Mouse (Mus musculus) embryonic facial prominence, embryonic 13.5 days (tissue): Measurements from ENCODE around the gene Il17re. TPM values are rescaled to one million over a fixed set of nuclear protein-coding genes. Genes with fewer than 3 reads are reported as not detected.
A peak's percentile ranks its signal among the peaks of the same experiment; 100 is the strongest.

Source experiments
- ATAC-seq: fragments of 200-750 bp; cut with Nextera tagmentation; 2 replicates; pipeline ENCODE4 v1.8.0; 2017; ENCODE audit warnings: low read depth; ENCODE audit not compliant: insufficient number of reproducible peaks, insufficient read depth, low FRiP score, low TSS enrichment
- H3K27ac ChIP-seq: fragments of 300-500 bp; sonication (generic); 2 replicates; pipeline ENCODE4 v1.5.1; 2015; ENCODE audit warnings: moderate library complexity, mild to moderate bottlenecking, inconsistent platforms
- H3K27me3 ChIP-seq: fragments of 300-500 bp; sonication (generic); 2 replicates; pipeline ENCODE4 v1.6.1; 2015; ENCODE audit warnings: mild to moderate bottlenecking, inconsistent platforms
- H3K36me3 ChIP-seq: fragments of 300-500 bp; sonication (generic); 2 replicates; pipeline ENCODE4 v1.6.1; 2015; ENCODE audit warnings: mild to moderate bottlenecking, inconsistent platforms
- H3K4me1 ChIP-seq: fragments of 300-500 bp; sonication (generic); 2 replicates; pipeline ENCODE4 v1.6.1; 2015; ENCODE audit warnings: inconsistent platforms
- H3K4me2 ChIP-seq: fragments of 300-500 bp; sonication (generic); 2 replicates; pipeline ENCODE4 v1.6.1; 2015; ENCODE audit warnings: moderate library complexity, mild to moderate bottlenecking, inconsistent platforms
- H3K4me3 ChIP-seq: fragments of 300-500 bp; sonication (generic); 2 replicates; pipeline ENCODE4 v1.5.1; 2015; ENCODE audit warnings: mild to moderate bottlenecking, inconsistent platforms
- H3K9ac ChIP-seq: fragments of 300-500 bp; sonication (generic); 2 replicates; pipeline ENCODE4 v1.6.1; 2015; ENCODE audit warnings: mild to moderate bottlenecking, inconsistent platforms
- H3K9me3 ChIP-seq: fragments of 300-500 bp; sonication (generic); 2 replicates; pipeline ENCODE4 v1.6.1; 2016; ENCODE audit warnings: inconsistent platforms
- WGBS: fragments of 180-500 bp; shearing (Covaris S2); methylation state at CpG from one replicate; pipeline ENCODE4 v1.1.7; 2015; ENCODE audit warnings: mixed read lengths; 5-methylcytosine and 5-hydroxymethylcytosine counted together
- polyA plus RNA-seq: library from polyadenylated mRNA; unstranded; fragments of >200 nt; fragmentation: Nextera tagmentation; extraction: Ambion mirVana; gene quantifications from 2 replicates; pipeline ENCODE4 v1.2.1, GENCODE M21; 2015

Il17re gene
- polyA plus RNA-seq, 1 experiment from 2014 or later = 9.2 TPM

- H3K27me3 ChIP-seq = no peaks in the 10 kb centered on the region
- H3K4me3 ChIP-seq = no peak overlapping the region
- H3K9me3 ChIP-seq = no peaks in the 10 kb centered on the region
- 53% methylated on average over 3 of the region's 3 CpGs for WGBS
- H3K4me2 ChIP-seq = no peak overlapping the region
- ATAC-seq = no peak
- no peak overlapping the region for H3K9ac ChIP-seq
- no peaks in the 10 kb centered on the region for H3K4me1 ChIP-seq
- H3K36me3 ChIP-seq = no peaks in the 10 kb centered on the region
- H3K27ac ChIP-seq = no peak overlapping the region
These were observed 26.5 kb upstream of the Il17re start for GRCm38 (mm10) chr6:113431801-113432200.

- H3K4me3 ChIP-seq = no peak overlapping the region
These were observed 24.6 kb upstream of the Il17re start for GRCm38 (mm10) chr6:113433661-113434060.

GRCm38 (mm10) chr6:113434691-113435090 is 23.6 kb upstream of the Il17re start:
- no peaks in the 10 kb centered on the region for H3K4me1 ChIP-seq
- no peak overlapping the region for H3K4me2 ChIP-seq
- no peak overlapping the region for H3K9ac ChIP-seq
- H3K27ac ChIP-seq = no peak overlapping the region
- no peaks in the 10 kb centered on the region for H3K27me3 ChIP-seq
- WGBS = 82% methylated on average over 7 of the region's 7 CpGs
- H3K4me3 ChIP-seq = no peak overlapping the region
- no peaks in the 10 kb centered on the region for H3K36me3 ChIP-seq
- no peaks in the 10 kb centered on the region for H3K9me3 ChIP-seq
- no peak for ATAC-seq

More at GRCm38 (mm10) chr6:113433661-113434060, 24.6 kb upstream of the Il17re start:
- Histone ChIP-seq H3K4me1 (no peaks in the 10 kb centered on the region), H3K9me3 (no peaks in the 10 kb centered on the region), H3K36me3 (no peaks in the 10 kb centered on the region), H3K4me2 (no peak overlapping the region), H3K9ac (no peak overlapping the region), H3K27me3 (no peaks in the 10 kb centered on the region), H3K27ac (no peak overlapping the region)
- WGBS = 70% methylated on average over 3 of the region's 3 CpGs
- ATAC-seq = 0 out of 2 replicates have a peak, but pooled peaks have one; percentile 59

GRCm38 (mm10) chr6:113435664-113436205 is 22.5 kb upstream of the Il17re start, which contains the start of gene Cidec:
Cidec (minus strand) TSS chr6:113435760.
- no peak for ATAC-seq
- 76% methylated on average over 9 of the region's 9 CpGs for WGBS

GRCm38 (mm10) chr6:113437135-113437534 is 21.1 kb upstream of the Il17re start:
- peaks cover 4% of the 10 kb centered on the region for H3K4me1 ChIP-seq
- no peaks in the 10 kb centered on the region for H3K9me3 ChIP-seq
- no peaks in the 10 kb centered on the region for H3K36me3 ChIP-seq
- WGBS = 76% methylated on average over 12 of the region's 12 CpGs
- no peak overlapping the region for H3K27ac ChIP-seq
- ATAC-seq = no peak
- H3K27me3 ChIP-seq = no peaks in the 10 kb centered on the region
- H3K9ac ChIP-seq = no peak overlapping the region
- no peak overlapping the region for H3K4me2 ChIP-seq
- no peak overlapping the region for H3K4me3 ChIP-seq

More at GRCm38 (mm10) chr6:113435664-113436205, 22.5 kb upstream of the Il17re start, which contains the start of gene Cidec:
- Histone ChIP-seq H3K27ac (no peak within 1 kb of the TSS), H3K4me3 (no peak within 1 kb of the TSS), H3K27me3 (no peaks in the 10 kb centered on the region), H3K9me3 (no peaks in the 10 kb centered on the region), H3K4me1 (no peaks in the 10 kb centered on the region), H3K36me3 (no peaks in the 10 kb centered on the region), H3K9ac (no peak within 1 kb of the TSS), H3K4me2 (no peak within 1 kb of the TSS)

GRCm38 (mm10) chr6:113438721-113439430 is 19.4 kb upstream of the Il17re start:
- Histone ChIP-seq H3K4me2 (no peak overlapping the region), H3K36me3 (no peaks in the 10 kb centered on the region), H3K4me1 (peaks cover 15% of the 10 kb centered on the region), H3K27me3 (no peaks in the 10 kb centered on the region), H3K9me3 (no peaks in the 10 kb centered on the region), H3K9ac (no peak overlapping the region), H3K4me3 (no peak overlapping the region), H3K27ac (no peak overlapping the region)
- no peak for ATAC-seq
- 55% methylated on average over 12 of the region's 12 CpGs for WGBS

GRCm38 (mm10) chr6:113440686-113441085 is 17.6 kb upstream of the Il17re start:
- Histone ChIP-seq H3K9me3 (no peaks in the 10 kb centered on the region), H3K9ac (no peak overlapping the region), H3K27ac (no peak overlapping the region), H3K4me3 (no peak overlapping the region), H3K36me3 (peaks cover 6% of the 10 kb centered on the region), H3K27me3 (no peaks in the 10 kb centered on the region), H3K4me2 (no peak overlapping the region), H3K4me1 (peaks cover 15% of the 10 kb centered on the region)
- ATAC-seq = no peak
- 80% methylated on average over 3 of the region's 3 CpGs for WGBS

GRCm38 (mm10) chr6:113441147-113441680 is 17.1 kb upstream of the Il17re start:
- Histone ChIP-seq H3K9ac (no peak overlapping the region), H3K27me3 (no peaks in the 10 kb centered on the region), H3K4me1 (peaks cover 15% of the 10 kb centered on the region), H3K4me3 (no peak overlapping the region), H3K27ac (no peak overlapping the region), H3K36me3 (peaks cover 9% of the 10 kb centered on the region), H3K4me2 (no peak overlapping the region), H3K9me3 (no peaks in the 10 kb centered on the region)
- 54% methylated on average over 7 of the region's 7 CpGs for WGBS
- no peak for ATAC-seq

- WGBS = 41% methylated on average over 9 of the region's 9 CpGs
These were observed 16.2 kb upstream of the Il17re start for GRCm38 (mm10) chr6:113442087-113442441.

GRCm38 (mm10) chr6:113442442-113443090 is 15.7 kb upstream of the Il17re start, which contains the start of gene Jagn1:
Jagn1 (plus strand) TSS chr6:113442569.
- Histone ChIP-seq H3K4me2 (peak within 1 kb of the TSS; percentile 87), H3K9ac (peak within 1 kb of the TSS; percentile 95), H3K4me1 (peaks cover 15% of the 10 kb centered on the region), H3K27ac (peak within 1 kb of the TSS; percentile 60), H3K36me3 (peaks cover 23% of the 10 kb centered on the region), H3K4me3 (peak within 1 kb of the TSS; percentile 97), H3K27me3 (no peaks in the 10 kb centered on the region), H3K9me3 (no peaks in the 10 kb centered on the region)
- under 1% methylated on average over 45 of the region's 45 CpGs for WGBS
- peak; percentile 84 for ATAC-seq

More at GRCm38 (mm10) chr6:113442087-113442441, 16.2 kb upstream of the Il17re start:
- Histone ChIP-seq H3K4me1 (peaks cover 15% of the 10 kb centered on the region), H3K27me3 (no peaks in the 10 kb centered on the region), H3K9me3 (no peaks in the 10 kb centered on the region), H3K4me3 (peak overlapping the region; percentile 97), H3K36me3 (peaks cover 18% of the 10 kb centered on the region), H3K27ac (peak overlapping the region; percentile 60; the same call in 1 of the 2 replicates), H3K4me2 (peak overlapping the region; percentile 87), H3K9ac (peak overlapping the region; percentile 95)
- ATAC-seq = peak; percentile 13; the same call in 1 of the 2 replicates

- Histone ChIP-seq H3K27me3 (no peaks in the 10 kb centered on the region), H3K9me3 (no peaks in the 10 kb centered on the region), H3K9ac (peak overlapping the region; percentile 95), H3K27ac (peak overlapping the region; percentile 60), H3K4me1 (peaks cover 15% of the 10 kb centered on the region), H3K36me3 (peaks cover 28% of the 10 kb centered on the region), H3K4me2 (peak overlapping the region; percentile 87), H3K4me3 (peak overlapping the region; percentile 97)
- WGBS = 48% methylated on average over 12 of the region's 12 CpGs
- no peak for ATAC-seq
These were observed 15.2 kb upstream of the Il17re start for GRCm38 (mm10) chr6:113443091-113443490.
